Mouse (Mus musculus) kidney, postnatal 0 days (tissue): ENCODE results near the gene Fras1. TPM values are rescaled to one million over a fixed set of nuclear protein-coding genes. Genes with fewer than 3 reads are reported as not detected.
A peak's percentile ranks its signal among the peaks of the same experiment; 100 is the strongest.

Source experiments
- ATAC-seq: fragments of 200-750 bp; cut with Nextera tagmentation; replicated peaks from 2 replicates; pipeline ENCODE4 v1.8.0; 2017; ENCODE audit warnings: low read depth, moderate number of reproducible peaks, moderate TSS enrichment, moderate library complexity; ENCODE audit not compliant: low FRiP score
- DNase-seq: peaks from one replicate; pipeline ENCODE4 v3.0.0-alpha.2; 2016; ENCODE audit warnings: low spot score
- H3K27ac ChIP-seq: fragments of 300-500 bp; sonication (generic); 2 replicates; pipeline ENCODE4 v1.5.1; 2014; ENCODE audit warnings: mild to moderate bottlenecking
- H3K27me3 ChIP-seq: fragments of 300-500 bp; sonication (generic); 2 replicates; pipeline ENCODE4 v1.6.1; 2014; ENCODE audit warnings: low read length, mixed read lengths; ENCODE audit not compliant: insufficient read depth
- H3K36me3 ChIP-seq: fragments of 300-500 bp; sonication (generic); 2 replicates; pipeline ENCODE4 v1.6.1; 2014; ENCODE audit warnings: low read length, mixed read lengths; ENCODE audit not compliant: insufficient read depth
- H3K4me1 ChIP-seq: fragments of 300-500 bp; sonication (generic); replicated peaks from 2 replicates; pipeline ENCODE4 v1.6.1; 2014; ENCODE audit warnings: antibody characterized with exemption, low read length, mixed read lengths; ENCODE audit not compliant: insufficient read depth
- H3K4me2 ChIP-seq: fragments of 300-500 bp; sonication (generic); 2 replicates; pipeline ENCODE4 v1.6.1; 2014; ENCODE audit warnings: mild to moderate bottlenecking, low read length, moderate library complexity, mixed read lengths
- H3K4me3 ChIP-seq: fragments of 300-500 bp; sonication (generic); replicated peaks from 2 replicates; pipeline ENCODE4 v1.5.1; 2014; ENCODE audit warnings: low read depth, low read length
- H3K9ac ChIP-seq: fragments of 300-500 bp; sonication (generic); 2 replicates; pipeline ENCODE4 v1.6.1; 2014; ENCODE audit warnings: low read depth, low read length
- H3K9me3 ChIP-seq: fragments of 300-500 bp; sonication (generic); replicated peaks from 2 replicates; pipeline ENCODE4 v1.6.1; 2016; ENCODE audit warnings: low read length, inconsistent platforms, mixed read lengths
- CTCF ChIP-seq: IDR thresholded peaks from 2 replicates; pipeline ENCODE4 v1.5.1; 2016; ENCODE audit warnings: antibody characterized with exemption, low read depth, mild to moderate bottlenecking, moderate library complexity
- WGBS: fragments of 180-500 bp; shearing (Covaris S2); extraction: QIAGEN DNeasy Blood & Tissue Kit; methylation state at CpG from one replicate; pipeline ENCODE4 v1.1.7; 2014; 5-methylcytosine and 5-hydroxymethylcytosine counted together
- polyA plus RNA-seq: library from polyadenylated mRNA; unstranded; fragments of >200 nt; fragmentation: Nextera tagmentation; extraction: Ambion mirVana; gene quantifications from 2 replicates; pipeline ENCODE4 v1.2.1, GENCODE M21; 2015

Gene Fras1
- polyA plus RNA-seq, 1 experiment from 2014 or later, result 15.8 TPM

DNA sequence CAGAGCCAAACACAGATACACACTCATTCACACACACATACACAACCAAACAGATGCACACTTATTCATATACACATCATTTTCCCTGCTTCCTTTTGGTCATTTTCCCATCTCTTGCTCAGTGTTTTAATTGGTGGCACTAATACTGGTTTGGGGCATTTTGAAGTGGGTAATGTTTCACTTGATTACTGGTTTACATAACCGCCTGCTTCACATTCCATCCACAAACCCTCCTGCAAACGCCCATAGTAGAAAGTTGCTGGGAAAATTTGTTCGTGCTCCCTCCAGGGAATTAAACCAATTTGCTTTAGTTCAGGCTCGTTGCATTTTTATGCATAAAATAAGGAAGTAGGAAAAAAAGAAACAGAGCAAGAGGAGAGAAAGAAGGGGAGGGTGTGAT lies 200.8 kb downstream of the Fras1 start:
- peak overlapping the region; percentile 36; the same call in 1 of the 2 replicates for H3K27ac ChIP-seq
- no peaks in the 10 kb centered on the region for H3K27me3 ChIP-seq
- no peaks in the 10 kb centered on the region for H3K9me3 ChIP-seq
- WGBS, result 30% methylated on average over 4 of the region's 4 CpGs
- no peak for TF ChIP-seq CTCF
- H3K36me3 ChIP-seq, result peaks cover 8% of the 10 kb centered on the region; the same call in 1 of the 2 replicates
- H3K9ac ChIP-seq, result no peak overlapping the region
- ATAC-seq (no peak), DNase-seq (peak; percentile 28)
- H3K4me3 ChIP-seq, result no peak overlapping the region
- no peaks in the 10 kb centered on the region for H3K4me1 ChIP-seq
- no peak overlapping the region for H3K4me2 ChIP-seq

DNA sequence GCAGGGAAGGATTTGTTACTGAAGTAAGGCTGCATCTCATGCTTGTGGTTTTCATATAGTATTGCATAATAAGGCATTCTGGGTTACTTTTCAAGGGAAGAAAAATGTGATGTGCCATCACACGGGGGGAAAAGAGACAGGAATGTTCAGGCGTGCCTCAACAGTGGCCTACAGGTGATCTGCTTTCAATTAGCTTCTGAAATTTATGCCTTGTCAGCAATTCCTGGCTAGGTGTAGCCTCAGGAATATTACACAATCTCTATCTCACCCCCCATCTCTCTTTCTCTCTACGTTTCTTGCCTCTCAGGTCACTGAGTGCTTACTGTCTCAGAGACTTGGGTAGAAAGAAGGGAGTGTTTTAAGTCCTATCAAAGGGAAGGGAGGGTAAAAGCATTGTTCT lies 204.9 kb downstream of the Fras1 start:
- no peak for DNase-seq

DNA sequence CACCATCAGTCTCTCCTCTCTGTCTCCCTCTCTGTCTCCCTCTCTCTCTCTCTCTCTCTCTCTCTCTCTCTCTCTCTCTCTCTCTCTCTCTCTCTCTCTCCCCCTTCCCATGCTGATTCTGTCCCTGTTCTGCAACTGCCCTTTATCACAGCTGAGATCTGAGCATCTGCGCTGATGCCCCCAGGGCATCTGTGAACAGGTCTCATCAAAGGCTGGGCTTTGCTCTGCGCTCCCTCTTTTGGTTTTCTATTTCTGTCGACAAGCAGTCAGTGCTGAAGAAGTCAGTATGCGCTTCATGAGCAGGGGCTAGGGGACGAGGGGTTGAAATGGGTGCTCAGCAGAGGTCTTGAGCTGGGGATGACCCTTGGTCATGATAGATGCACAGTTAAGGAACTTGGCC lies 206.2 kb downstream of the Fras1 start:
- no peaks in the 10 kb centered on the region for H3K27me3 ChIP-seq
- WGBS, result 80% methylated on average over 5 of the region's 5 CpGs
- ATAC-seq (no peak), DNase-seq (no peak)
- H3K36me3 ChIP-seq, result peaks cover 9% of the 10 kb centered on the region; the same call in 1 of the 2 replicates
- H3K4me2 ChIP-seq, result no peak overlapping the region
- H3K4me1 ChIP-seq, result no peaks in the 10 kb centered on the region
- no peak overlapping the region for H3K9ac ChIP-seq
- H3K27ac ChIP-seq, result no peak overlapping the region
- H3K4me3 ChIP-seq, result no peak overlapping the region
- H3K9me3 ChIP-seq, result no peaks in the 10 kb centered on the region
- no peak for TF ChIP-seq CTCF

More for the DNA sequence above, 204.9 kb downstream of the Fras1 start:
- no peak for ATAC-seq
- no peak for TF ChIP-seq CTCF
- Histone ChIP-seq H3K4me1 (no peaks in the 10 kb centered on the region), H3K4me3 (no peak overlapping the region), H3K9me3 (no peaks in the 10 kb centered on the region), H3K4me2 (no peak overlapping the region), H3K36me3 (peaks cover 4% of the 10 kb centered on the region; the same call in 1 of the 2 replicates), H3K27ac (no peak overlapping the region), H3K27me3 (no peaks in the 10 kb centered on the region), H3K9ac (no peak overlapping the region)
- WGBS, result 64% methylated on average over 3 of the region's 3 CpGs

DNA sequence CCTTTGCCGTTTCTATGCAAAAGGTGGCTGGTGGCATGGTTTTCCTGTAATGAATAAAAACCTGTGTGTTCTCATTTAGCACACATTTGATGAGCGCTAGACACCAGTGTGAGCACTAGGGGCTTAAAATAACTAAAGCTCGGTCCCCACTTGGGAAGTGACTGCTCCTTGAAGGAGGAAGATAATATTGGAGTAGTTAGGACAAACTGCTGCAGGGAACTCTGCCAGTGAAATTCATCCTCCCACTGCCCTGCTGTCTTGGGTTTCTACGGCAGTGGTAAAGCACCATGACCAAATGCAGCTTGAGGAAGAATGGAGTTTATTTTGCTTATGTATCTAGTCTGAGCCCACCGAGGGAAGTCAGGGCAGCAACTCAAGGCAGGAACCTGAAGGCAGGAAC lies 211.0 kb downstream of the Fras1 start:
- WGBS, result 62% methylated on average over 5 of the region's 5 CpGs
- Histone ChIP-seq H3K4me3 (no peak overlapping the region), H3K27me3 (no peaks in the 10 kb centered on the region), H3K9me3 (no peaks in the 10 kb centered on the region), H3K9ac (no peak overlapping the region), H3K4me1 (no peaks in the 10 kb centered on the region), H3K27ac (no peak overlapping the region), H3K36me3 (peaks cover 9% of the 10 kb centered on the region; the same call in 1 of the 2 replicates), H3K4me2 (no peak overlapping the region)
- TF ChIP-seq CTCF, result no peak
- ATAC-seq (no peak), DNase-seq (no peak)

DNA sequence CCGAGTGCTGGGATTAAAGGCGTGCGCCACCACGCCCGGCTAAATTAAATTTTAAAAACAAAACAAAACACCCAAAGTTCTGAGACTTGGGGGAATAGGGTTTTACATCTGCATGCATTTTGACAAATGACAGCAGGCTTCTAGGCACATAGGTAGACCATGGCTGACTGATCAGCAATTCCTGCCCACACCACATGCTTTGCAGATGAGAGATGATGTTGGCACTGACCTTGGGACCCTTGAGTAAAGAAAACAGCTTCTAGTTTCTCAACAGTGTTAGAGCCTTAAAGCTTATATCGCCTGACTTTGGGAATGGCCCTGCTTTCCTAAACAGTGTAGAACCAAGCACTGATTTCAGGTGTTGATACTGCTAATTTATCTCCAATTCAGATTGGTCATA lies 216.9 kb downstream of the Fras1 start:
- Histone ChIP-seq H3K9ac (no peak overlapping the region), H3K36me3 (0 out of 2 replicates have a peak, but pooled peaks cover 3% of the 10 kb centered on the region), H3K4me2 (no peak overlapping the region), H3K4me3 (no peak overlapping the region), H3K27ac (no peak overlapping the region), H3K9me3 (no peaks in the 10 kb centered on the region), H3K27me3 (no peaks in the 10 kb centered on the region), H3K4me1 (no peaks in the 10 kb centered on the region)
- ATAC-seq, result peak; percentile 71; the same call in 1 of the 2 replicates
- DNase-seq, result no peak
- 79% methylated on average over 6 of the region's 6 CpGs for WGBS
- no peak for TF ChIP-seq CTCF

DNA sequence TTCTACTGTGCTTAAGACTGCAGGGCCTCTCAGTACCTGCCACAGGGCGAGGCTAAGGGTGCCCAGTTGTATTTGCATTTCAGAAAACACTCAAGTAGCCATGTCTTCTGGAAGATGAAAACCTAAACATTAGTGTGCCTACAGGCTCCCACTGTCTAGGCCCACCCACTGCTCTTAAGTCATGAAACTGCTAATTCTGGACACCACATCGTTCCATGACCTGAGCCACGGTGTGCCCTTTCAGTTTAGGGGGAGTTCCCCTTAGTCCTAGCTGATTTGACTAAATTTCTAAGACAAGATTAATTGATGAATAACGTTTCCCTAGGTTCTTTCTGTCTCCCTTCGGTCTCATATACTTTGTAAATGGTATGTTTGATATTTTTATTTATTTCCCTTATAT lies 222.0 kb downstream of the Fras1 start:
- ATAC-seq (no peak), DNase-seq (no peak)
- Histone ChIP-seq H3K9me3 (no peaks in the 10 kb centered on the region), H3K4me1 (no peaks in the 10 kb centered on the region), H3K9ac (no peak overlapping the region), H3K4me2 (no peak overlapping the region), H3K27ac (no peak overlapping the region), H3K4me3 (no peak overlapping the region), H3K27me3 (no peaks in the 10 kb centered on the region), H3K36me3 (peaks cover 16% of the 10 kb centered on the region; the same call in 1 of the 2 replicates)
- no peak for TF ChIP-seq CTCF
- WGBS, result 80% methylated on average over 5 of the region's 5 CpGs
